Mouse (Mus musculus): ENCODE measurements around the gene 0610012G03Rik.

The 0610012G03Rik gene

GRCm38 (mm10) chr16:31932255-31932654 is 16.0 kb downstream of the 0610012G03Rik start:
- no peak for DNase-seq

DNA sequence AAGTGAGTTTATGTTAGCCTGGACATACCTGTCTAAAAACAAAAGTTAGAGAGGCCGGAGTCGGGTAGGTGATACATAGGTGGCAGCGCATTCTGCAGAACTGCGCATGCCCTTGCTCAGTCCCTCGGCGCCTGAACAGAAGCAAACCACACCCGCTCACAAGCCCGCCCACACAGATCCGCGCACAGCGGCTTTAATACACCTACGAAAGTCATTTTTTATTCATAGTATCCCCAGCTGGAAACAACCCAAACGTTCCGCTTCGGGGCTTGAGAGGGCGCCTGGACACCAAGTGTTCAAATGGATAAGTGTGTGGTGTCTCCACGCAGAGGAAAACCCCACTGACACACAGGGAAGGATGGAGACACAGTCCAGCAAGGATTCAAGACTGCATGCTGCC is 17.0 kb downstream of the 0610012G03Rik start:
- DNase-seq: peak; percentile 53

DNA sequence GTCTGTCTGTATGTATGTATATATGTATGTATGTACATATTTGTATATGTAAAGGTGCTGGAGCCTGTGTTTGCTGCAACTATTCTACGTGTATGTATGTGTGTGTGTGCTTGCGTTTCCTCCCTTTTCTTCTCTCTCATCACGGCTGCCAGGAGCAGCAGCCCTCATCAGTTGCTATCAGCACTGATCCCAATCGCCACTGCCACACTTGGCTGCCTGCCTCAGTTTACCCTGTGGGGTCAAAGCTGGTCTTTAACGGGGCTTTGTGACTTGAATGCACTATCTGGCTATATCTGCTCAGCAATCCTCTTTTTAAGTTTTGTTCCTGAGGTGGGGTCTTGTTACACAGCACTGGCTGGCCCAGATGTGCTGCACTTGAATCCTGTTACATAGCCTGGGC is 20.9 kb downstream of the 0610012G03Rik start:
- no peak for DNase-seq

DNA sequence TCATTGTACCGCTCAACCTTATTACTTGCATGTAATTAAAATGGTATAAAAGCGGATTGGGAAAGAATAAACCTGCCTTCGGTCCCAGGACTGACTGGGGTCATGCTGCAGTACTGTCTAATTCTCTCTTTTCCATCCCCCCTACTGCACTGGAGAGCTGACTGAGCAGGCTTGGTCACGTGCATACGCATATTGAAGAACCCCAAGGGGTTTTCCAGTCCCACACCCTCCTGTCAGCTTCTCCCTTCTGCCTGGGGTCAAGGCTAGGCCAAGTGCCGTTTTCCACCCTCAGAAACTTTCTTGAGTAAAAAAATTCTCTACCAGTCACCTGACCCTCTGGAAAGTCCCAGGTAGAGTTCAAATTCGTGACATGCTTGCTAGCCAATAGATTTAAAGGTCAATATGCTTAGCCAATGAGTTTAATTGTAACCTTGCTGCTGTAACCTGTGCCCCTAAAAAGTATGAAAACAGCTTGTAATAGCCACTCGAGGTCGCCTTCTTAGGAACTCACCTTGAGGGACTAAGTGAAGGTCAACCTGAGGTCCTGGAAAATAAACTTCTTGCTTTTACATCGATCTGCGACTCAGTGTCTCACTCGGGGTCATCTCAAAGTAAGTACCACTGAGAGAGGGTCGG is 21.6 kb downstream of the 0610012G03Rik start:
- no peak for DNase-seq

DNA sequence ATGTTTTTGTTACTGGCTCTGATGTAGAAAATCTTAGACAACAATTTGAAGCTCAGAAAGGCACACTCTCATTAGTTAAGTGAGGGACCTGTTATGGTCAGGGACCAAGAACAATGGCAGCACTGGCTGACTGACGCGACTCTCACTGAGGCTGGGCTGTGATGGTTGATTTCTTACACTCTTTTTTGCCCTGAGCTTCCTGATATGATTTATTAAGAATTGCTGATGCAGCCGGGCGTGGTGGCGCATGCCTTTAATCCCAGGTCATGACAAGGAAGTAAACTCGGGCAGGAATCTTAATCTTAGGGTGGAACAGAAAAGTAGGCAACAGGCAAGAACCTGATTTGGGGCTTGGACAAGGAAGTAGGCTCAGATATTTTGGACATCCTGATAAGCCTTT is 22.2 kb downstream of the 0610012G03Rik start:
- DNase-seq: no peak

DNA sequence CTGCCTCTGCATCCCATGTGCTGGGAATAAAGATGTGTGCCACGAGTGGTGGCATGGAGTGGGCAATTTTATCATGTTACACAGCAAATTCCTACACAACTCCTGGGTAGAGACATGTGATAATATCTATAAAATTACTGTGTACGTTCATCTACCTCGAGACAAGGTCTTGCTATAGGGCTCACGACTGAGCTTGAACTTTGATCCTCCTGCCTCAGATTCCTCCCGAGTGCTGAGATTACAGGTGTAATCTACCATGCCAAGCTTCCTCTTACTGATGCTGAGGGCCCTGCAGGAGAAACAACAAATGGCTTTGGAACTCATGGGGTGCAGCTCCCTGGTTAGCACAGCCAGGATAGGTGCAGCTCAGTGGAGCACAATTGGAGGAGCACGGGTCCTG is 23.9 kb downstream of the 0610012G03Rik start:
- DNase-seq: no peak

- DNase-seq: peak; percentile 92
Observed at GRCm38 (mm10) chr16:31918248-31918724, 30.0 kb downstream of the 0610012G03Rik start.

- no peak for DNase-seq
Observed at GRCm38 (mm10) chr16:31917776-31918175, 30.5 kb downstream of the 0610012G03Rik start.

DNA sequence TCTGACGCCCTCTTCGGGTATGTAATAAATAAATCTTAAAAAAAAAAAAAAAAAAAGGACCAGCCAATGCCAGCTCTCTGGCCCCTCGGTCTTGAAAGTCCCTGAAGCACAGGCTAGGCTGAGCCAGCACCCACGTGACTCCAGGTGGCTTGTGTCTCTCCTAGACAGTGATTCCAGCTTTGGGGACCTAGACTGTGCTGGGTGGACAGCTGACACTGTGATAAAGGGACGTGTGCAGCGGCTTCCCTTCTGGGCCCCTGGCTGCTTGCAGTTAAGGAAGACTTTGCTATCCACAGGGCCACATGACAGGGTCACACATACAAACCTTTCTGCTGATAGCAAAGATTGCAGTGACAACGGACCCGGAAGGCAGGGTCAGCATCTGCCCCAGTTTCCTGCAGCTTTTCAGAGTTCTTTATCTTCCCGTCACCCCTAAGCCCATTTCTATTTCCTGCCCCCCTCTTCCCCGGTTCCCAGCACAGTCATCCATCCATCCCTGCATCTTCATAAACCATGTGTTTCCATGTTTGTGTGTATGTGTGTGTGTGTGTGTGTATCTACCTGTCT is 37.9 kb downstream of the 0610012G03Rik start:
- DNase-seq: no peak

- DNase-seq: no peak
Observed at GRCm38 (mm10) chr16:31908959-31909358, 39.3 kb downstream of the 0610012G03Rik start.

DNA sequence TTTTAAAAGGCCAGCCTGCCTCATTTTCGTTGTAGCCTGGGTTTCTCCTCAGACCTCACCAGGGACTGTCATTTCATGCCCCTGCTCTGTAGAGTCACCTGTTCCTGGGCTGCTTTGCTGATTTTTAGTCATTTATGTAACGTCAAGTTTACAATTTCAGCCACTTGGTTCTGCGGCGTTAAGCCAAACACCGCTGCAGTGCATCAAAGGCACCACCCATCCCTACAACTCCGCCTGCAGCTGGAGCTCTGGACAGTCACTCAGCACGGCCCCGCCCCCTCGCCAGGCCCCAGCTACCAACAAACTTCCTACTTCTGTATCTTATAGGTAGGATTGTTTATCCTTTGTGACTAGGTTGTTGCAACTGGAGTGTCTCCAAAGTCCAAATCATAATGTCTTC is 41.4 kb downstream of the 0610012G03Rik start:
- no peak for DNase-seq

- no peak for DNase-seq
Observed at GRCm38 (mm10) chr16:31905891-31906825, 42.1 kb downstream of the 0610012G03Rik start.

DNA sequence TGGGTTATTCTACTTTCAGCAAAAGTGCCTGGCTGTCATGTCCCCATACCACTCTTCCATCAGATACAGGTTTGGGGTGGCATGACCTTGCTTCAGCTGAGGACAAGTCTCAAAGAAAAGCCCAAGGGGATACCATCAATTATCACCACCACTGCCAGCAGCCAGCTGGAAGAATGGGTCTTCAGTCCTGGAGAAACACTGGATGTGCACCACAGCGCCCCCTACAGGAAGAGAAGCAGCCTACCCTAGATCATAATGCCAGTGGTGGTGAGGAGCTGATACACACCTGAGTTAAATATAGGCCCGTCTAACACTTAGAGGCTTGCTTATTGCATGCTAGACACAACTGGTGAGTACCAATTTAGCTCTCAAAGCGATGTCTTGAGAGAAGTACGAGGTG is 43.0 kb downstream of the 0610012G03Rik start:
- no peak for DNase-seq

GRCm38 (mm10) chr16:31903239-31903638 is 45.1 kb downstream of the 0610012G03Rik start:
- no peak for DNase-seq

DNA sequence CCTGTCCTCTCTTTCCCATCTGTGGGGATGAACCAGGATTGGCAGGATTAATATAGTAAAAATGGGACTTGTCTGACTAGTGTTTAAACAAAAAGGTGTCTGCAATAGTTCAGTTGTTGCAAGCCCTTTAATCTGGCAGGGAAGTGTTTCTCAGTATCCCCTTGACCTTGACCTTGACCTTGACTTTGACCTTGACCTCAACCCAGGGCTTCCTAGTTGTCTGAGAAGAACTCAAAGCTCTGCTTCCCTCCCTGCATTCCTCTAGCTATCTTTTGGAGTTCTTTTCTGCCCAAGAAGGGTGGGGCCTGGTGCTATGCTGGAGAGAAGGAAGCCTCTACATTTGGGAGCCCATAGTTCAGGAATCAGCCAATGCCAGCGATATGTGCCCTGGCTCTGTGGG is 46.4 kb downstream of the 0610012G03Rik start:
- DNase-seq: no peak

GRCm38 (mm10) chr16:31898546-31899326 is 49.6 kb downstream of the 0610012G03Rik start:
- DNase-seq: no peak
